Mouse (Mus musculus) stomach, embryonic 16.5 days (tissue): ENCODE data around the gene Acot4. TPM values are rescaled to one million over a fixed set of nuclear protein-coding genes. Genes with fewer than 3 reads are reported as not detected.
"Not testable (repeated sequence)": the region's sequence is repeated elsewhere in the genome, so short reads cannot be mapped to it uniquely, and the experiment has no call there.

Source experiments
- ATAC-seq: fragments of 200-750 bp; cut with Nextera tagmentation; 2 replicates; pipeline ENCODE4 v1.8.0; 2017; ENCODE audit warnings: moderate number of reproducible peaks, moderate TSS enrichment; ENCODE audit not compliant: insufficient read depth, low FRiP score
- H3K27ac ChIP-seq: fragments of 300-500 bp; sonication (generic); 2 replicates; pipeline ENCODE4 v1.5.1; 2014; ENCODE audit warnings: low read length
- H3K27me3 ChIP-seq: fragments of 300-500 bp; sonication (generic); 2 replicates; pipeline ENCODE4 v1.6.1; 2014; ENCODE audit warnings: low read length, control low read depth, mixed read lengths; ENCODE audit not compliant: control insufficient read depth, insufficient read depth
- H3K36me3 ChIP-seq: fragments of 300-500 bp; sonication (generic); 2 replicates; pipeline ENCODE4 v1.6.1; 2014; ENCODE audit warnings: low read length; ENCODE audit not compliant: control insufficient read depth, insufficient read depth
- H3K4me1 ChIP-seq: fragments of 300-500 bp; sonication (generic); 2 replicates; pipeline ENCODE4 v1.6.1; 2014; ENCODE audit warnings: low read length, control low read depth, mixed read lengths; ENCODE audit not compliant: control insufficient read depth, insufficient read depth
- H3K4me2 ChIP-seq: fragments of 300-500 bp; sonication (generic); 2 replicates; pipeline ENCODE4 v1.6.1; 2014; ENCODE audit warnings: low read depth, low read length, mixed read lengths
- H3K4me3 ChIP-seq: fragments of 300-500 bp; sonication (generic); replicated peaks from 2 replicates; pipeline ENCODE4 v1.5.1; 2014; ENCODE audit warnings: mild to moderate bottlenecking, low read length
- H3K9ac ChIP-seq: fragments of 300-500 bp; sonication (generic); 2 replicates; pipeline ENCODE4 v1.6.1; 2014; ENCODE audit warnings: low read length
- H3K9me3 ChIP-seq: fragments of 300-500 bp; sonication (generic); replicated peaks from 2 replicates; pipeline ENCODE4 v1.6.1; 2016; ENCODE audit warnings: low read length, control low read depth; ENCODE audit not compliant: control insufficient read depth
- WGBS: fragments of 180-500 bp; shearing (Covaris S2); extraction: QIAGEN DNeasy Blood & Tissue Kit; methylation state at CpG from one replicate; pipeline ENCODE4 v1.1.7; 2014; 5-methylcytosine and 5-hydroxymethylcytosine counted together
- polyA plus RNA-seq: library from polyadenylated mRNA; unstranded; fragments of >200 nt; fragmentation: Nextera tagmentation; extraction: Ambion mirVana; gene quantifications from 2 replicates; pipeline ENCODE4 v1.2.1, GENCODE M21; 2015

Gene Acot4
- polyA plus RNA-seq, 1 experiment from 2014 or later: 1.7 TPM

GRCm38 (mm10) chr12:84077371-84077990, 39.3 kb downstream of the Acot4 start:
- Histone ChIP-seq H3K27ac (no peak overlapping the region), H3K4me3 (no peak overlapping the region), H3K27me3 (no peaks in the 10 kb centered on the region), H3K9ac (no peak overlapping the region), H3K9me3 (no peaks in the 10 kb centered on the region), H3K4me2 (no peak overlapping the region), H3K36me3 (no peaks in the 10 kb centered on the region), H3K4me1 (no peaks in the 10 kb centered on the region)
- WGBS: 79% methylated on average over 4 of the region's 4 CpGs
- ATAC-seq: no peak

GRCm38 (mm10) chr12:84083842-84084241, 45.7 kb downstream of the Acot4 start:
- WGBS: 79% methylated on average over 2 of the region's 2 CpGs
- Histone ChIP-seq H3K36me3 (no peaks in the 10 kb centered on the region), H3K27ac (no peak overlapping the region), H3K9me3 (0 out of 2 replicates have a peak, but pooled peaks cover 5% of the 10 kb centered on the region), H3K9ac (no peak overlapping the region), H3K4me2 (no peak overlapping the region), H3K27me3 (no peaks in the 10 kb centered on the region), H3K4me3 (no peak overlapping the region), H3K4me1 (no peaks in the 10 kb centered on the region)
- ATAC-seq: no peak

GRCm38 (mm10) chr12:84084581-84084980, 46.4 kb downstream of the Acot4 start:
- Histone ChIP-seq H3K9me3 (peaks cover 5% of the 10 kb centered on the region; the same call in 1 of the 2 replicates), H3K4me1 (no peaks in the 10 kb centered on the region), H3K4me2 (no peak overlapping the region), H3K4me3 (no peak overlapping the region), H3K27me3 (no peaks in the 10 kb centered on the region), H3K9ac (no peak overlapping the region), H3K36me3 (no peaks in the 10 kb centered on the region), H3K27ac (no peak overlapping the region)
- WGBS: 67% methylated on average over 4 of the region's 4 CpGs
- no peak for ATAC-seq

- H3K9ac ChIP-seq, H3K4me2 ChIP-seq, H3K27me3 ChIP-seq, ATAC-seq, H3K4me3 ChIP-seq, H3K36me3 ChIP-seq, H3K9me3 ChIP-seq, H3K27ac ChIP-seq, H3K4me1 ChIP-seq: not testable (repeated sequence)
- 90% methylated on average over 5 of the region's 5 CpGs for WGBS
Measured at GRCm38 (mm10) chr12:84094666-84095065, 56.5 kb downstream of the Acot4 start.

Other genes with a start within 250 kb of the Acot4 start
- gene Numb, start 116.4 kb upstream of the Acot4 start, polyA plus RNA-seq: 37.6 and 41.3 TPM in 2 replicates
- 4.8 and 5.8 TPM in 2 replicates for gene Riox1, start 87.8 kb upstream of the Acot4 start, polyA plus RNA-seq
- 0.05 and 0.10 TPM in 2 replicates for gene Heatr4, start 53.5 kb upstream of the Acot4 start, polyA plus RNA-seq
- 23.7 and 24.9 TPM in 2 replicates for gene Acot2, start 50.5 kb upstream of the Acot4 start, polyA plus RNA-seq
- gene Acot1, start 28.9 kb upstream of the Acot4 start, polyA plus RNA-seq: 37.4 and 48.4 TPM in 2 replicates
- not detected in 2 replicates for gene Gm49366, start 556 bp downstream of the Acot4 start, polyA plus RNA-seq
- gene Acot3, start 13.8 kb downstream of the Acot4 start, polyA plus RNA-seq: 0.46 and 1.4 TPM in 2 replicates
- gene Acot5, start 30.9 kb downstream of the Acot4 start, polyA plus RNA-seq: not detected in 2 replicates
- 1.3 and 1.4 TPM in 2 replicates for gene Acot6, start 62.3 kb downstream of the Acot4 start, polyA plus RNA-seq
- gene Dnal1, start 76.0 kb downstream of the Acot4 start, polyA plus RNA-seq: 2.8 and 3.4 TPM in 2 replicates
- gene Pnma1, start 110.1 kb downstream of the Acot4 start, polyA plus RNA-seq: 0.70 and 0.71 TPM in 2 replicates
- gene Elmsan1, start 180.5 kb downstream of the Acot4 start, polyA plus RNA-seq: 8.7 and 9.4 TPM in 2 replicates
- 32.0 and 34.5 TPM in 2 replicates for gene Ptgr2, start 246.9 kb downstream of the Acot4 start, polyA plus RNA-seq